Mouse (Mus musculus) intestine, embryonic 14.5 days (tissue): Measurements from ENCODE around the gene Ivns1abp. TPM values are rescaled to one million over a fixed set of nuclear protein-coding genes. Genes with fewer than 3 reads are reported as not detected.

Experiments used
- ATAC-seq: fragments of 200-750 bp; cut with Nextera tagmentation; replicated peaks from 2 replicates; pipeline ENCODE4 v1.8.0; 2017; ENCODE audit warnings: low read depth, moderate number of reproducible peaks, moderate TSS enrichment, moderate library complexity; ENCODE audit not compliant: low FRiP score, low TSS enrichment
- DNase-seq: peaks from one replicate; pipeline ENCODE4 v3.0.0-alpha.2; 2018; ENCODE audit warnings: low spot score
- H3K27ac ChIP-seq: fragments of 300-500 bp; sonication (generic); 2 replicates; pipeline ENCODE4 v1.5.1; 2014; ENCODE audit warnings: low read depth, mild to moderate bottlenecking, control low read depth
- H3K27me3 ChIP-seq: fragments of 300-500 bp; sonication (generic); replicated peaks from 2 replicates; pipeline ENCODE4 v1.6.1; 2014; ENCODE audit warnings: low read length, control low read depth; ENCODE audit not compliant: control insufficient read depth, insufficient read depth
- H3K36me3 ChIP-seq: fragments of 300-500 bp; sonication (generic); 2 replicates; pipeline ENCODE4 v1.6.1; 2014; ENCODE audit warnings: low read length, control low read depth; ENCODE audit not compliant: control insufficient read depth, insufficient read depth
- H3K4me1 ChIP-seq: fragments of 300-500 bp; sonication (generic); replicated peaks from 2 replicates; pipeline ENCODE4 v1.6.1; 2014; ENCODE audit warnings: low read length, control low read depth, mixed read lengths; ENCODE audit not compliant: control insufficient read depth, insufficient read depth
- H3K4me2 ChIP-seq: fragments of 300-500 bp; sonication (generic); 2 replicates; pipeline ENCODE4 v1.6.1; 2014; ENCODE audit warnings: low read length
- H3K4me3 ChIP-seq: fragments of 300-500 bp; sonication (generic); 2 replicates; pipeline ENCODE4 v1.5.1; 2014; ENCODE audit warnings: low read depth, low read length, control low read depth, mixed read lengths
- H3K9ac ChIP-seq: fragments of 300-500 bp; sonication (generic); 2 replicates; pipeline ENCODE4 v1.6.1; 2014; ENCODE audit warnings: mild to moderate bottlenecking, low read length
- H3K9me3 ChIP-seq: fragments of 300-500 bp; sonication (generic); 2 replicates; pipeline ENCODE4 v1.6.1; 2016; ENCODE audit warnings: low read length, control low read depth; ENCODE audit not compliant: control insufficient read depth
- WGBS: fragments of 180-500 bp; shearing (Covaris S2); extraction: QIAGEN DNeasy Blood & Tissue Kit; methylation state at CpG from one replicate; pipeline ENCODE4 v1.1.7; 2014; 5-methylcytosine and 5-hydroxymethylcytosine counted together
- polyA plus RNA-seq: library from polyadenylated mRNA; unstranded; fragments of >200 nt; fragmentation: Nextera tagmentation; extraction: Ambion mirVana; gene quantifications from 2 replicates; pipeline ENCODE4 v1.2.1, GENCODE M21; 2014

Ivns1abp gene
- polyA plus RNA-seq, 1 experiment from 2014 or later: 298 TPM

- H3K9me3 ChIP-seq: no peaks in the 10 kb centered on the region
- no peak overlapping the region for H3K4me2 ChIP-seq
- no peak overlapping the region for H3K27ac ChIP-seq
- 77% methylated on average over 7 of the region's 7 CpGs for WGBS
- DNase-seq (no peak), ATAC-seq (no peak)
- H3K4me1 ChIP-seq: no peaks in the 10 kb centered on the region
- no peak overlapping the region for H3K4me3 ChIP-seq
- no peak overlapping the region for H3K9ac ChIP-seq
- H3K36me3 ChIP-seq: no peaks in the 10 kb centered on the region
- no peaks in the 10 kb centered on the region for H3K27me3 ChIP-seq
These were observed 14.7 kb upstream of the Ivns1abp start for GRCm38 (mm10) chr1:151329601-151330000.

- Histone ChIP-seq H3K4me3 (no peak overlapping the region), H3K4me1 (no peaks in the 10 kb centered on the region), H3K9ac (no peak overlapping the region), H3K27ac (no peak overlapping the region), H3K4me2 (no peak overlapping the region), H3K9me3 (no peaks in the 10 kb centered on the region), H3K36me3 (no peaks in the 10 kb centered on the region), H3K27me3 (no peaks in the 10 kb centered on the region)
- ATAC-seq (no peak), DNase-seq (no peak)
- 76% methylated on average over 3 of the region's 3 CpGs for WGBS
These were observed 11.5 kb upstream of the Ivns1abp start for GRCm38 (mm10) chr1:151332819-151333218.

GRCm38 (mm10) chr1:151338234-151338633 is 6.0 kb upstream of the Ivns1abp start:
- no peaks in the 10 kb centered on the region for H3K9me3 ChIP-seq
- no peak overlapping the region for H3K9ac ChIP-seq
- no peaks in the 10 kb centered on the region for H3K27me3 ChIP-seq
- DNase-seq (no peak), ATAC-seq (no peak)
- H3K36me3 ChIP-seq: no peaks in the 10 kb centered on the region
- peaks cover under 1% of the 10 kb centered on the region; the same call in 1 of the 2 replicates for H3K4me1 ChIP-seq
- H3K4me3 ChIP-seq: no peak overlapping the region
- H3K4me2 ChIP-seq: no peak overlapping the region
- no peak overlapping the region for H3K27ac ChIP-seq

GRCm38 (mm10) chr1:151338941-151339340 is 5.3 kb upstream of the Ivns1abp start:
- no peak for ATAC-seq
- H3K4me1 ChIP-seq: peaks cover 5% of the 10 kb centered on the region; the same call in 1 of the 2 replicates

GRCm38 (mm10) chr1:151341321-151342044 is 2.8 kb upstream of the Ivns1abp start:
- WGBS: 33% methylated on average over 8 of the region's 8 CpGs
- H3K4me1 ChIP-seq: peaks cover 13% of the 10 kb centered on the region
- no peaks in the 10 kb centered on the region for H3K27me3 ChIP-seq
- H3K4me2 ChIP-seq: no peak overlapping the region
- no peak for DNase-seq
- H3K27ac ChIP-seq: no peak overlapping the region
- H3K36me3 ChIP-seq: no peaks in the 10 kb centered on the region
- no peak overlapping the region for H3K9ac ChIP-seq
- no peaks in the 10 kb centered on the region for H3K9me3 ChIP-seq
- H3K4me3 ChIP-seq: no peak overlapping the region
- no peak for ATAC-seq

More at GRCm38 (mm10) chr1:151338941-151339340, 5.3 kb upstream of the Ivns1abp start:
- DNase-seq: no peak
- Histone ChIP-seq H3K36me3 (no peaks in the 10 kb centered on the region), H3K4me2 (no peak overlapping the region), H3K27me3 (no peaks in the 10 kb centered on the region), H3K4me3 (no peak overlapping the region), H3K9ac (no peak overlapping the region), H3K27ac (no peak overlapping the region), H3K9me3 (no peaks in the 10 kb centered on the region)
- 55% methylated on average over 2 of the region's 2 CpGs for WGBS

GRCm38 (mm10) chr1:151342311-151342710 is 2.0 kb upstream of the Ivns1abp start:
- H3K4me3 ChIP-seq: no peak overlapping the region
- ATAC-seq (no peak), DNase-seq (no peak)
- H3K36me3 ChIP-seq: no peaks in the 10 kb centered on the region
- peaks cover 20% of the 10 kb centered on the region for H3K4me1 ChIP-seq
- no peaks in the 10 kb centered on the region for H3K9me3 ChIP-seq
- no peak overlapping the region for H3K27ac ChIP-seq
- no peak overlapping the region for H3K9ac ChIP-seq
- H3K27me3 ChIP-seq: no peaks in the 10 kb centered on the region
- H3K4me2 ChIP-seq: peak overlapping the region; percentile 74
- WGBS: 66% methylated on average over 3 of the region's 3 CpGs

GRCm38 (mm10) chr1:151342968-151343367 is 1.3 kb upstream of the Ivns1abp start:
- Histone ChIP-seq H3K4me3 (peak overlapping the region; percentile 89), H3K36me3 (no peaks in the 10 kb centered on the region), H3K9ac (no peak overlapping the region), H3K4me1 (peaks cover 20% of the 10 kb centered on the region), H3K27ac (0 out of 2 replicates have a peak overlapping the region, but pooled peaks have one; percentile 91), H3K9me3 (no peaks in the 10 kb centered on the region), H3K27me3 (no peaks in the 10 kb centered on the region), H3K4me2 (peak overlapping the region; percentile 74)
- WGBS: 42% methylated on average over 6 of the region's 6 CpGs
- ATAC-seq (no peak), DNase-seq (no peak)

- Histone ChIP-seq H3K4me1 (peaks cover 22% of the 10 kb centered on the region), H3K27me3 (no peaks in the 10 kb centered on the region), H3K9me3 (no peaks in the 10 kb centered on the region), H3K4me3 (peak overlapping the region; percentile 89), H3K4me2 (peak overlapping the region; percentile 74), H3K36me3 (no peaks in the 10 kb centered on the region), H3K9ac (peak overlapping the region; percentile 29), H3K27ac (peak overlapping the region; percentile 91)
- ATAC-seq (no peak), DNase-seq (no peak)
- under 1% methylated on average over 17 of the region's 17 CpGs for WGBS
These were observed 550 bp upstream of the Ivns1abp start for GRCm38 (mm10) chr1:151343571-151344282.
